Mouse (Mus musculus): ENCODE measurements around the gene Hand2. TPM values are rescaled to one million over a fixed set of nuclear protein-coding genes. Genes with fewer than 3 reads are reported as not detected.
A peak's percentile ranks its signal among the peaks of the same experiment; 100 is the strongest.

Hand2 gene
- total and polyA plus RNA-seq, 2 experiments from 2014 or later = not detected

- 0 out of 2 replicates have a peak, but pooled peaks have one; percentile 27 for ATAC-seq
- DNase-seq (ENCODE audit: low spot score) = no peak
- no peak for TF ChIP-seq CTCF (IDR thresholded peaks at IDR 0.05; ENCODE audit: low read depth)
- Histone ChIP-seq H3K4me1 (ENCODE audit: insufficient read depth, low read length) (no peaks in the 10 kb centered on the region), H3K27me3 (ENCODE audit: insufficient read depth, low read length) (peaks cover 86% of the 10 kb centered on the region), H3K9me3 (ENCODE audit: low read length) (no peaks in the 10 kb centered on the region), H3K27ac (no peak overlapping the region), H3K9ac (replicated peaks; ENCODE audit: low read length) (no peak overlapping the region), H3K4me2 (ENCODE audit: low read depth, low read length) (0 out of 2 replicates have a peak overlapping the region, but pooled peaks have one; percentile 1), H3K4me3 (ENCODE audit: low read length) (no peak overlapping the region), H3K36me3 (ENCODE audit: insufficient read depth, low read length) (no peaks in the 10 kb centered on the region)
- under 1% methylated on average over 41 of the region's 41 CpGs for WGBS
Measured at GRCm38 (mm10) chr8:57333795-57334551, 13.2 kb downstream of the Hand2 start.

GRCm38 (mm10) chr8:57334714-57335113 lies 13.9 kb downstream of the Hand2 start:
- no peaks in the 10 kb centered on the region for H3K36me3 ChIP-seq (ENCODE audit: insufficient read depth, low read length)
- H3K27me3 ChIP-seq (ENCODE audit: insufficient read depth, low read length) = peaks cover 86% of the 10 kb centered on the region
- H3K9ac ChIP-seq (replicated peaks; ENCODE audit: low read length) = no peak overlapping the region
- H3K9me3 ChIP-seq (ENCODE audit: low read length) = no peaks in the 10 kb centered on the region
- H3K4me2 ChIP-seq (ENCODE audit: low read depth, low read length) = no peak overlapping the region
- TF ChIP-seq CTCF (IDR thresholded peaks at IDR 0.05; ENCODE audit: low read depth) = no peak
- DNase-seq (ENCODE audit: low spot score) = no peak
- no peak overlapping the region for H3K27ac ChIP-seq
- ATAC-seq = no peak
- H3K4me1 ChIP-seq (ENCODE audit: insufficient read depth, low read length) = no peaks in the 10 kb centered on the region
- WGBS = 4% methylated on average over 5 of the region's 5 CpGs
- H3K4me3 ChIP-seq (ENCODE audit: low read length) = no peak overlapping the region

GRCm38 (mm10) chr8:57337271-57338030 lies 16.7 kb downstream of the Hand2 start:
- DNase-seq (ENCODE audit: low spot score) = no peak
- Histone ChIP-seq H3K4me1 (ENCODE audit: insufficient read depth, low read length) (no peaks in the 10 kb centered on the region), H3K4me3 (ENCODE audit: low read length) (no peak overlapping the region), H3K27ac (no peak overlapping the region), H3K9me3 (ENCODE audit: low read length) (no peaks in the 10 kb centered on the region), H3K9ac (replicated peaks; ENCODE audit: low read length) (no peak overlapping the region), H3K4me2 (ENCODE audit: low read depth, low read length) (no peak overlapping the region), H3K36me3 (ENCODE audit: insufficient read depth, low read length) (no peaks in the 10 kb centered on the region), H3K27me3 (ENCODE audit: insufficient read depth, low read length) (peaks cover 88% of the 10 kb centered on the region)
- no peak for ATAC-seq
- WGBS = 33% methylated on average over 4 of the region's 4 CpGs
- no peak for TF ChIP-seq CTCF (IDR thresholded peaks at IDR 0.05; ENCODE audit: low read depth)

GRCm38 (mm10) chr8:57339711-57340650 lies 19.2 kb downstream of the Hand2 start:
- Histone ChIP-seq H3K9ac (replicated peaks; ENCODE audit: low read length) (no peak overlapping the region), H3K4me3 (ENCODE audit: low read length) (no peak overlapping the region), H3K9me3 (ENCODE audit: low read length) (no peaks in the 10 kb centered on the region), H3K4me2 (ENCODE audit: low read depth, low read length) (no peak overlapping the region), H3K27me3 (ENCODE audit: insufficient read depth, low read length) (peaks cover 98% of the 10 kb centered on the region), H3K36me3 (ENCODE audit: insufficient read depth, low read length) (no peaks in the 10 kb centered on the region), H3K4me1 (ENCODE audit: insufficient read depth, low read length) (no peaks in the 10 kb centered on the region), H3K27ac (no peak overlapping the region)
- ATAC-seq = no peak
- DNase-seq (ENCODE audit: low spot score) = no peak
- 2% methylated on average over 14 of the region's 14 CpGs for WGBS
- TF ChIP-seq CTCF (IDR thresholded peaks at IDR 0.05; ENCODE audit: low read depth) = no peak

- Histone ChIP-seq H3K4me3 (ENCODE audit: low read length) (peak overlapping the region; percentile 18), H3K9me3 (ENCODE audit: low read length) (no peaks in the 10 kb centered on the region), H3K27me3 (ENCODE audit: insufficient read depth, low read length) (peaks cover 98% of the 10 kb centered on the region), H3K9ac (replicated peaks; ENCODE audit: low read length) (no peak overlapping the region), H3K4me1 (ENCODE audit: insufficient read depth, low read length) (no peaks in the 10 kb centered on the region), H3K27ac (no peak overlapping the region), H3K4me2 (ENCODE audit: low read depth, low read length) (0 out of 2 replicates have a peak overlapping the region, but pooled peaks have one; percentile 18), H3K36me3 (ENCODE audit: insufficient read depth, low read length) (no peaks in the 10 kb centered on the region)
- TF ChIP-seq CTCF (IDR thresholded peaks at IDR 0.05; ENCODE audit: low read depth) = no peak
- ATAC-seq (peak; percentile 46; the same call in 1 of the 2 replicates), DNase-seq (ENCODE audit: low spot score) (no peak)
- WGBS = 1% methylated on average over 41 of the region's 41 CpGs
Measured at GRCm38 (mm10) chr8:57340840-57341540, 20.2 kb downstream of the Hand2 start.

GRCm38 (mm10) chr8:57341541-57341840 lies 20.7 kb downstream of the Hand2 start:
- 6% methylated on average over 6 of the region's 6 CpGs for WGBS
- Histone ChIP-seq H3K27ac (no peak overlapping the region), H3K9me3 (ENCODE audit: low read length) (no peaks in the 10 kb centered on the region), H3K27me3 (ENCODE audit: insufficient read depth, low read length) (peaks cover 98% of the 10 kb centered on the region), H3K9ac (replicated peaks; ENCODE audit: low read length) (no peak overlapping the region), H3K36me3 (ENCODE audit: insufficient read depth, low read length) (no peaks in the 10 kb centered on the region), H3K4me2 (ENCODE audit: low read depth, low read length) (no peak overlapping the region), H3K4me1 (ENCODE audit: insufficient read depth, low read length) (no peaks in the 10 kb centered on the region), H3K4me3 (ENCODE audit: low read length) (no peak overlapping the region)
- DNase-seq (ENCODE audit: low spot score) (no peak), ATAC-seq (no peak)
- no peak for TF ChIP-seq CTCF (IDR thresholded peaks at IDR 0.05; ENCODE audit: low read depth)
